Mouse (Mus musculus): ENCODE results near the gene Gngt2. TPM values are rescaled to one million over a fixed set of nuclear protein-coding genes. Genes with fewer than 3 reads are reported as not detected.

The Gngt2 gene
- polyA plus RNA-seq, 1 experiment, result 13.2 TPM

GRCm38 (mm10) chr11:95824877-95825243 lies 12.2 kb upstream of the Gngt2 start:
- 8% methylated on average over 11 of the region's 11 CpGs for WGBS
- no peak for DNase-seq (ENCODE audit: low read depth, low spot score)

DNA sequence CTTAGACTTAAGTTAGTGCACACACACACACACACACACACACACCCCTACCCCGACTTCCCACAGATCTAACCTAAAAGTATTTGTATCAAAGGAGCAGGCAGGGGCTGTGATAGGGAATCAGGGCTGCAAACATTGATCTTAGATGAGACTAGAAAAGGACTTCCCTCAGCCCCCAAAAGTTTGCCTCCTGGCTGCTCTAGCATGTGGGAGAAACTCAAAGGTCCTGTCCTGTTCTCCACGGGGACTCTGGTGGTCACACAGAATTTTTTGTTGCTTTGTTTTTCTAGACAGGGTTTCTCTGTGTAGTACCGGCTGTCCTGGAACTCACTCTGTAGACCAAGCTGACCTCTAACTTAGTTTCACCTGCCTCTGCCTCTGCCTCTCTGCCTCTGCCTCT lies 11.4 kb upstream of the Gngt2 start:
- DNase-seq (ENCODE audit: low read depth, low spot score), result no peak
- 54% methylated on average over 3 of the region's 3 CpGs for WGBS

GRCm38 (mm10) chr11:95826317-95827167 lies 10.5 kb upstream of the Gngt2 start:
- DNase-seq (ENCODE audit: low read depth, low spot score), result no peak
- WGBS, result 41% methylated on average over 6 of the region's 6 CpGs

- WGBS, result 17% methylated on average over 3 of the region's 3 CpGs
- DNase-seq (ENCODE audit: low read depth, low spot score), result no peak
These were observed 9.9 kb upstream of the Gngt2 start for GRCm38 (mm10) chr11:95827168-95827447.

DNA sequence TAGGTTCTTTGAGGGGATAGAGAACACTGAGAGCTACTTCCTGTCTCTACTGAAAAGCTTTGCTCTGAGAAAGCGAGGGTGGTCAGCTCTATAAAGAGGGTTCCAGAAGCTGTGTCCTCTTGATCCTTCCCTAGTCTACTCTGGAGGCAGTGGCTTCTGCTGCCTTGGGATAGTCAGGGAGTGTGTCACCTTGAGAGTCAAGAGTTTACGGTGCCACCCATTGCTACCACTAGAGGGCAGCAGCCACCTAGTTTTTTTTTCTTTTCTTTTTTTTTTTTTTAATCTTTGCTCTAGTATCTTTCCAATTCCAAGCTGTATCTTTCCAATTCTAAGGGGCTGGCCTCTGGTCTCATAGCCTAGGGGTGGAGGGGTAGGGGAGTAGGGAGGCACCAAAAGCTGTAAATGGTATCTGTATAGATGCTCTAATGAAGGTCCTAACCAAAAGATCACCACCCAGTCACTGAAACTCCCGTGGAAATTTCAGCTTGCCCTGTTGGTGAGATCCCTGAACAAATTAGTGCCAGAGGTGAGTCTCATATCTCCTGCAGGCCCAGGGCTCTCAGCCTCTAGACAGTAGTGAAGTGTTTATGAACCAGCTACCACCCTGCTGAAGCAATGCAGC lies 9.4 kb upstream of the Gngt2 start:
- WGBS, result 6% methylated on average over 3 of the region's 3 CpGs
- DNase-seq (ENCODE audit: low read depth, low spot score), result no peak

DNA sequence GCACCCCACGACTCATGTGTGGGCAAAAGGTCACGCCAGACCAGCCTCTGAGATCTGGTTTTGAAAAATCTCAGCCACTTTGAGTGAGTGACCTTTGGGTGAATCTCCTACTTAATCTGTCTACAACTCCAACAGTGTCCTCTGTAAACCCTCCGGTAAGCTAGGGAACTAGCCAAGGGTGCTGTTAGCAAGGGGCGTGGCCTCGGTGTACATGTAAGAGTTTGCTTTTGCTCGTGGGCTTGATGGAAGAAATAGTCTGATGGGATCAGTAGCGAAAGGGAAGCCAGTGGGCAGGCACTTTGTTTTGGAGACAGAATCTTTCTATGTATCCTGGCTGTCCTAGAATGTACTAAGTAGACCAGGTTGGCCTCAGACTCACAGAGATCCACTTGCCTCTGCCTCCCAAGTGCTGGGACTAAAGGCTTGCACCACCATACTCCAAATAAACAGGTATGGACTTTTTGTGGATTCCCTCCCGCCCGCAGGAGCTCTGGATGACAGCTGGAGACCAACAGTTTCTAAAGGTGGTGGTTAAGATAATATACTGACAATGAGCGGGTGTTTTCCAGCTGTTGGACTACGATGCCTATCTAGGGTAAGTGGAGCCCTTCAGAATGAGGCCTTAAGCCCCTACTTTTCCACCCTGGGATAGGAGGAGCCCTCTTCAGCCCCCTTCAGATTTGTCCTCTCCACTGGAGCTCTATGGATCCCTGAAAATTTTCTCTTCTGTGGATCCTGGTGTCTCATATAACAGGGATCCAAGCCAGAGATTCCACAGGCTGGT lies 8.6 kb upstream of the Gngt2 start:
- no peak for DNase-seq (ENCODE audit: low read depth, low spot score)
- WGBS, result 55% methylated on average over 11 of the region's 11 CpGs

DNA sequence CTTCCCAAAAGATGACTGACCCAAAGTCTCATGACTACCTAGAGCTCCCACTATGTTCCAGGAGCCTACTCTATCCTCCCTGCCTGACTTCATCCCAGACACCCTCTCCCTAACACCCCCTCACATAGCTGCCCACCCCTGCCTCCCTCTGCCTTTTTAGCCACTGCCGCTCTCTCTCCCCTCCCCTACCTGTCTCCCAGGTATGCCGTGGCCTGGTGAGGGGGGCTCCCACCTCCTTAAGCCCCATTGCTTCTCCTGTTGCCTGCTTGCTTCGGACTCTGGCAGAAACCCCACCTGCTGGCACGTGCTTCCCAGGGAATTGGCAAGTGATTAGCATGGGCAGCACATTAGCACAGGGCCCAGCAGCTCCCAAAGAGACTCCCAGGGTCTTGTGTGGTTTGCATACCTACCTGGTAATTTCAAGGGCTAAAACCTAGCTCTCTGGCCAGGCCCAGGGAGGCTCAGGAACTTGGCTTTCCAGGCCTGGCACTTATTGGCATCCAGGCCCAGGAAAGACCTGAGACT lies 7.4 kb upstream of the Gngt2 start:
- WGBS, result 75% methylated on average over 4 of the region's 4 CpGs

GRCm38 (mm10) chr11:95830411-95831275 lies 6.4 kb upstream of the Gngt2 start:
- no peak for DNase-seq (ENCODE audit: low read depth, low spot score)
- 22% methylated on average over 80 of the region's 80 CpGs for WGBS

More for the DNA sequence above, 7.4 kb upstream of the Gngt2 start:
- no peak for DNase-seq (ENCODE audit: low read depth, low spot score)

- 22% methylated on average over 10 of the region's 10 CpGs for WGBS
- DNase-seq (ENCODE audit: low read depth, low spot score), result no peak
These were observed 5.8 kb upstream of the Gngt2 start for GRCm38 (mm10) chr11:95831276-95831619.

DNA sequence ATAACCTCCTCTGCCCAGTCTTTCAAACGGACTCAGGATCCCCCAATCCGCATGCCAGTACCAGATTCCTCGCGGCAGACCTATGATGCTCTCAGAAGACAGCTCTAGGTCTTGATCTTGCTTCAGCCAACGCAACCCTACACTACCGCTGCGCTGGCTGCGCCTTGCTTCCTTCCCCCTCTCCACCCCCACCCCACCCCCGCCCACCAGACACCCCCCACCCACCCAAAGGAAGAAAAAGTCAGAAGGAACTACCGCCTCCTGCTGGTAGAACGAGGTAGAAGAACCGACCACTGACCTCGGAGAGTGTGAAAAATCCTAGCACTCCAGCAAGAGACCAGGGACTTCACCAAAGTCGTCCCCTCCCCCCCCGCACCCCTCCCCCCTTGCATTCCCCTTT lies 5.4 kb upstream of the Gngt2 start:
- DNase-seq (ENCODE audit: low read depth, low spot score), result no peak
- WGBS, result 51% methylated on average over 15 of the region's 15 CpGs

DNA sequence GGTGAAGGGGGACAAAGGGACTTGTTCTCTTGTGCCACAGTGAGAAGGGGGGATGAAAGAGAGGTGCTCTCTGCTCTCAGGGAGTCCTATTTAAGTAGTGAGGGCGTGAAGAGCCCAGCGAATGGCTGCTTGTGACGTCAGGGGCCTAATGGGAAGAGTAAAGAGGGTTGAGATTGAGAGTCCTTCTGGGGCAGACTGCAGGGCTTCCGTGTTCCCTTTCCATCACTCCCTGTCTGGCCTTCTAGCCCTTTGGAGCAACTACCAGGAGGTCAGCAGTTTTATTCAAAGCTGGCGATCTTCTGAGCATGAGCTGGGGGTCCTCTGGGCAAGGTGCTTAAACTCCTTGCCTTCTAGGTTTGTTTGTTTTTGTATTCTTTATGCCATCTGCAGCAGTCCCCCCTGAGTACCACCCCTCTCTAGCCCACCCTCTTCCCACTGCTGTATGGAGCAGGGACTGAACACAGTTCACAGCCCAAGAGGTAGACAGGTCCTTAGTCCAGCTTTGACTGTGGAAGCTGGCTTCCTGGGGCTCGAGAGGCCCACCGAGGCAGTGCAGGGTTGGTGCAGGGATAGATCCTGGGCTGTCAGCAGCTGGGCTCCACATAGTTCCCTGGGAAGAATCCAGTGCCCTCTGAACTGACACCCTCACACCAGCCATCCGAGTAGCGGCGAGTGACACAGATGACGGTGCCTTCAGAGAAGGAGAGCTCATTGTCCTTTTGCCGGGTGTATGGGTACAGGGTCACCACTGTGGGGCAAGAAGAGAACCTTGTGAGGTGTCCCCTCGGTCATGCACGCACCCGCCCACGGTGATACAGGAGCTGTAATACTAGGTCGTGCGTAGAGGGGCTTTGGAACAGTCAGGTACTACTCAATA lies 4.6 kb upstream of the Gngt2 start:
- no peak for DNase-seq (ENCODE audit: low read depth, low spot score)
- WGBS, result 88% methylated on average over 18 of the region's 18 CpGs

GRCm38 (mm10) chr11:95833006-95833570 lies 3.9 kb upstream of the Gngt2 start:
- WGBS, result 62% methylated on average over 8 of the region's 8 CpGs
- no peak for DNase-seq (ENCODE audit: low read depth, low spot score)

DNA sequence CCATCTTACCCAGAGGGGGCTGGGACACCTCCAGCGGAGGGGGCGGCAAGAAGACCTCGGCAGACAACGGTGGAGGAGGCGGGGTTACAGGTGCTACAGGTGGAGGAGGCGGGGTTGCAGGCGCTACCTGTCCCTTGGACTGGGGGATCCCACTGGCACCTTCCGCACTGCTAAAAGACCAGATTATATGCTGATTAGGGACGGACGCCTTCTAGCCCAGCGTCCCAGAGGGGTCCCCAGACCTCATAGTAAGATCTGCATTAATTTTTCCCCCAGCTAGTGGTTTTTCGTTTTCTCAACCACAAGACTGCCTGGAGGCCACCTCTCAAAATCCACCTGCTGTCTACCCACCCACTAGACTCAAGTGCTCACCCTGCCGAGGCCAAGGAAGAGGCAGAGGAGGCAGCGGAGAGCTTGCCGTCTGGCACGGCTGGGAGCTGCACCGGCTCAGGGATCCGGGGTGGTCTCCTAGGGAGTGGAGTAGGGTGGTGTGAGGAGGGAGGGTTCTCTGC lies 3.3 kb upstream of the Gngt2 start:
- 21% methylated on average over 18 of the region's 18 CpGs for WGBS
- no peak for DNase-seq (ENCODE audit: low read depth, low spot score)

- WGBS, result 12% methylated on average over 22 of the region's 22 CpGs
- DNase-seq (ENCODE audit: low read depth, low spot score), result no peak
These were observed 2.8 kb upstream of the Gngt2 start for GRCm38 (mm10) chr11:95834143-95834667.

DNA sequence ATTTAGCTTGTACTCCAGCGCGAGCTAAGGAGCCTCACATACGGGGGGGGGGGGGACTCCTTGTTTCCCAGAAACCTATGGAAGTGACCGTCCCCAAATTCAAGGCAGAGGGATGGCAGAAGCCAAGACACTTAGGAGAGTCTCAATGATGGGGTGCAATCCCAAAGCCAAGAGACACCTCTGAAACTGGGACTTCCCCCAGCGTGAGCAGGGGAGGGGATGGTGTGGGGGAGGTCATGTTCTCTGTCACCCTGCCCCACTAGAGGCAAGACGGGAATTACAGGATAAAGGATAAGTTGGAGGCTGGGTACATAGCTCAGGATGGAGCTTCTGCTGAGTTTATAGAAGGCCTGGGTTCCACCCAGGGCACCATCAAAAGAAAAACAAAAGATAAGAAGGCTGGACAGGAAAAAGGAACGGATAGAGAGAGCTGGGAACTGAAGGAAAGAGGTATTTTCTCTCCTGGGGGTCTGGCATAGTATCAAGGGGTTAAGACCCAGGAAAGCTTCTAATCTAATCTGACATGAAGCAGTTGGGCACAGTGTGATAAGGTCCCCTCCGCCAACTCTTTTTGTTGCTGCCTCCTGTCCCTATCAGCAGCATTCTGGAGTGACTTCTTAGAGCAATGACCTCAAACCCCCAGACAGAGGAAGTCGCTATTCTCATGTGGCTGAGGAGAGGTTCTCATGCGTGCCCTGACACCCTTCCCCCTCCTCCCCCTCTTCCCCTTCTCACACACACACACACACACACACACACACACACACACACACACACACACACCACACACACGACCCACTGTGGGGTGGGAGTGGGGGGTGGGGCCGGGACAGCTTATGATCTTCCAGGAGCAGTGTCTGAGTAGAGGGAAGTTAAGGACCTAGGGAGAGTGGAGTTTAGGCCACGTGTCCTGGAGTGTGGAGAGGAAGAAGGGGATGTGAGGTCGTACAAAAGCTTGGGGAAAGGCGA lies 2.0 kb upstream of the Gngt2 start:
- WGBS, result 31% methylated on average over 15 of the region's 15 CpGs
- DNase-seq (ENCODE audit: low read depth, low spot score), result no peak

- WGBS, result 39% methylated on average over 6 of the region's 6 CpGs
- DNase-seq (ENCODE audit: low read depth, low spot score), result no peak
These were observed 1.2 kb upstream of the Gngt2 start for GRCm38 (mm10) chr11:95835832-95836231.

DNA sequence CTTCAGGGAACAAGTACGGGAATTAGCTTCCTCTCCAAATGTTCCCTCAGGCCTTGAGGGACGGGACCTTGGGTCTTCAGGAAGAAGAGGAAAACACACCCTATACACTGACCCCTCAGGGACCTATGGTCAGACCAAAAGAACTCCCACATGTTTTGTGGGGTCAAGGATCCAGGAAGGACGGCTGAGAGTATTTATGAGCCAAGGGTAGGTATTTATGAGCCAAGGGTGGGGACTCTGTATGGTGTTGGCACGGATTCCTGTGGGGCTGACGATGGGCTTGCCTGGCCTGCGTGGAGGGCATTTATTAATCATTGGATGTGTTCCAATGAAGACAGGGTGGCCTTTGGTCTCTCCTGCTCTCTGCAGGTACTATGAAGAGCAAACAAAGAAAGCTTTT lies 583 bp upstream of the Gngt2 start:
- no peak for DNase-seq (ENCODE audit: low read depth, low spot score)
- WGBS, result 25% methylated on average over 6 of the region's 6 CpGs
